Mouse (Mus musculus) hindbrain, embryonic 16.5 days (tissue): ENCODE results near the gene Cidec. TPM values are rescaled to one million over a fixed set of nuclear protein-coding genes. Genes with fewer than 3 reads are reported as not detected.

Experiments
- ATAC-seq: fragments of 200-750 bp; cut with Nextera tagmentation; 2 replicates; pipeline ENCODE4 v1.8.0; 2017; ENCODE audit warnings: moderate TSS enrichment, moderate library complexity
- H3K27ac ChIP-seq: fragments of 300-500 bp; sonication (generic); 2 replicates; pipeline ENCODE4 v1.5.1; 2014; ENCODE audit warnings: low read depth, mild to moderate bottlenecking, control low read depth, low read length, moderate library complexity
- H3K27me3 ChIP-seq: fragments of 300-500 bp; sonication (generic); replicated peaks from 2 replicates; pipeline ENCODE4 v1.6.1; 2014; ENCODE audit warnings: low read length; ENCODE audit not compliant: control insufficient read depth, insufficient read depth
- H3K36me3 ChIP-seq: fragments of 300-500 bp; sonication (generic); 2 replicates; pipeline ENCODE4 v1.6.1; 2014; ENCODE audit warnings: mild to moderate bottlenecking, low read length, moderate library complexity, mixed read lengths; ENCODE audit not compliant: control insufficient read depth, insufficient read depth
- H3K4me1 ChIP-seq: fragments of 300-500 bp; sonication (generic); 2 replicates; pipeline ENCODE4 v1.6.1; 2014; ENCODE audit warnings: low read depth, low read length; ENCODE audit not compliant: control insufficient read depth, insufficient read depth
- H3K4me2 ChIP-seq: fragments of 300-500 bp; sonication (generic); 2 replicates; pipeline ENCODE4 v1.6.1; 2014; ENCODE audit warnings: mild to moderate bottlenecking, low read length, control low read depth, moderate library complexity
- H3K4me3 ChIP-seq: fragments of 300-500 bp; sonication (generic); 2 replicates; pipeline ENCODE4 v1.5.1; 2014; ENCODE audit warnings: mild to moderate bottlenecking, low read length, control low read depth, moderate library complexity
- H3K9ac ChIP-seq: fragments of 300-500 bp; sonication (generic); 2 replicates; pipeline ENCODE4 v1.6.1; 2014; ENCODE audit warnings: low read depth, mild to moderate bottlenecking, control low read depth, low read length, moderate library complexity
- H3K9me3 ChIP-seq: fragments of 300-500 bp; sonication (generic); 2 replicates; pipeline ENCODE4 v1.6.1; 2014; ENCODE audit warnings: mild to moderate bottlenecking, low read length, moderate library complexity; ENCODE audit not compliant: control insufficient read depth
- WGBS: fragments of 180-500 bp; shearing (Covaris S2); extraction: QIAGEN DNeasy Blood & Tissue Kit; methylation state at CpG from one replicate; pipeline ENCODE4 v1.1.7; 2014; 5-methylcytosine and 5-hydroxymethylcytosine counted together
- polyA plus RNA-seq: library from polyadenylated mRNA; unstranded; fragments of >200 nt; fragmentation: Nextera tagmentation; extraction: Ambion mirVana; gene quantifications from 2 replicates; pipeline ENCODE4 v1.2.1, GENCODE M21; 2015

Gene Cidec
- 0.21 TPM in 1 of 2 replicates, not detected in the other for polyA plus RNA-seq

DNA sequence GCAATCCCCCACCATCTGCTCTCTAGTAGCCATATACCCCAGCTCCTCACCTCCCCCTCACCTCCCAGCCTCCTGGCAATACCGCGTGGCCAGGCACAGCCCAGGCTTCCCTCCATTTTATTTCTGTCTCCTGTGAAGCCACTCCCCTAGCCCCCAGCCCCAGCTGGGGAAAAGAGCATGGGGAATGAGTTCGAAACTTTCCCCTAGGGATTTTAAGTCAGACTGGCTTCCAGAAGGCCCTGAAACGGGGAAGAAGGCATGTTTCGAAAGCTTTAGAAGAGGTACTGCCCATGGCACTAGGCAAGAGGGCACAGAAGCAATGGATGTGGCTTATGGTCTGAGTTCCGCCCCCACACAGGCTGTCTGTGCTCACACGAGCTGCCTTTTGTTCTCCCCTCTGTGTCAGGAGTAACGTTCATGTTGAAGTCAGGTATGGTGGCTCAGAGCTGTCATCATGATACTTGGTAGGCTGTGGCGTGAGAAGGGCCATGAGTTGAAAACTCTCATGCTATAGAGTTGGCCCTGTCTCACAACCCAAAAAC is at the start of gene Cidec:
Cidec (minus strand) TSS at position 97 of the 542 bp plus-strand sequence.
- Histone ChIP-seq H3K27ac (no peak within 1 kb of the TSS), H3K4me3 (no peak within 1 kb of the TSS), H3K9me3 (no peaks in the 10 kb centered on the region), H3K36me3 (no peaks in the 10 kb centered on the region), H3K9ac (no peak within 1 kb of the TSS), H3K27me3 (no peaks in the 10 kb centered on the region), H3K4me1 (no peaks in the 10 kb centered on the region), H3K4me2 (no peak within 1 kb of the TSS)
- no peak for ATAC-seq
- WGBS: 77% methylated on average over 9 of the region's 9 CpGs

DNA sequence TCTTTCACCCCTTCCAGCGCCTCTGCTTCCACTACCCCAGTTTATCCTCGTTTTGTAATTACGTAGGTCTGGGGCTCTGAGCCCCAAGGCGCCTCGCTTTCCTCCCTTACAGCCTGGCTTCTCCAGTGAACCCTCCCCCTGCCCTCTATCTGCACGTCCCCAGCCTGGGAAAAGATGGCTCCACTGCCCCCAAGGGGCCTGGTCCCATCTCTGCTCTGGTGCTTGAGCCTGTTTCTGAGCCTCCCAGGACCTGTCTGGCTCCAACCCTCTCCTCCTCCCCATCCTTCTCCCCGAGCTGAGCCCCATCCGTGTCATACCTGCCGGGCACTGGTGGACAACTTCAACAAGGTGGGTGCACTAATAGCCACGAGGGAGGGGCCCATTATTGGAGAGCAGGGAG is 48.2 kb upstream of the Cidec start:
- 8% methylated on average over 10 of the region's 10 CpGs for WGBS
- ATAC-seq: peak; percentile 40
- Histone ChIP-seq H3K4me3 (peak overlapping the region; percentile 68), H3K4me1 (peaks cover 31% of the 10 kb centered on the region), H3K27ac (peak overlapping the region; percentile 93), H3K9ac (peak overlapping the region; percentile 77), H3K4me2 (peak overlapping the region; percentile 57), H3K9me3 (no peaks in the 10 kb centered on the region), H3K27me3 (no peaks in the 10 kb centered on the region), H3K36me3 (no peaks in the 10 kb centered on the region)

DNA sequence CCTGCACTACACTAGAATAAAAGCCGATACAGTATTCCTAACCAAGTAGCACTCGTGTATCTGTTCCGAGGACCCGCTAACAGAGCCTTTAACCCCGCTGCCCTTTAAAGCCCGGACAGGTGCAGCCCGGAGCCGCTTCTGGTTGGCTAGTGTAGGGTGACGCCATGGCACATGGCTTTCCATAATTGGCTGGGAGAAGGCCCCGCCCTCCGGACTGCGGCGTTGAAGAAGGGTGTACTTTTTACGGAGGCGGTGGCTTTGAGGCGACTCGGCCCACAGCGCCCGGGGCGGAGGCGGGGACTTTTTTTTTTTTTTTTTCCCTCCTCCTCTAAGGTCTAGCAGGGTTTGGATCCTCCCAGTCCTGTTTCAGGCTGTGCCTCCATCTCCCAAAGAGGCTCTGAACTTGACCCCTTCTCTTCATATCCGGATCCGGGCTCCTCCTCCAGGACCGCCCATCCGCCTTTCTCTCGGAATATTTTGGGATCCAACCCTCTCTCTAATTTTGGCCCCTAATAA is 47.6 kb upstream of the Cidec start, which contains the start of gene Creld1:
Creld1 (plus strand) TSS at position 198 of the 516 bp plus-strand sequence.
- 0% methylated on average over 25 of the region's 26 CpGs for WGBS
- peak within 1 kb of the TSS; percentile 93 for H3K27ac ChIP-seq
- H3K4me1 ChIP-seq: peaks cover 31% of the 10 kb centered on the region
- H3K9ac ChIP-seq: peak within 1 kb of the TSS; percentile 82
- peak within 1 kb of the TSS; percentile 57 for H3K4me2 ChIP-seq
- peak within 1 kb of the TSS; percentile 68 for H3K4me3 ChIP-seq
- H3K9me3 ChIP-seq: no peaks in the 10 kb centered on the region
- H3K27me3 ChIP-seq: no peaks in the 10 kb centered on the region
- no peaks in the 10 kb centered on the region for H3K36me3 ChIP-seq
- ATAC-seq: peak; percentile 96

- under 1% methylated on average over 56 of the region's 65 CpGs for whole genome bisulfite sequencing
- peak overlapping the region; percentile 68 for H3K4me3 ChIP-seq
- ATAC-seq: peak; percentile 66
- no peaks in the 10 kb centered on the region for H3K36me3 ChIP-seq
- peak overlapping the region; percentile 82 for H3K9ac ChIP-seq
- H3K4me2 ChIP-seq: peak overlapping the region; percentile 57
- peak overlapping the region; percentile 93 for H3K27ac ChIP-seq
- no peaks in the 10 kb centered on the region for H3K27me3 ChIP-seq
- no peaks in the 10 kb centered on the region for H3K9me3 ChIP-seq
- peaks cover 31% of the 10 kb centered on the region for H3K4me1 ChIP-seq
Observed at GRCm38 (mm10) chr6:113482477-113483099, 47.0 kb upstream of the Cidec start.

- Histone ChIP-seq H3K27ac (no peak overlapping the region), H3K4me2 (no peak overlapping the region), H3K9ac (no peak overlapping the region), H3K4me3 (no peak overlapping the region), H3K27me3 (no peaks in the 10 kb centered on the region), H3K4me1 (peaks cover 23% of the 10 kb centered on the region), H3K9me3 (no peaks in the 10 kb centered on the region), H3K36me3 (no peaks in the 10 kb centered on the region)
- WGBS: 68% methylated on average over 18 of the region's 18 CpGs
- no peak for ATAC-seq
Observed at GRCm38 (mm10) chr6:113480555-113481373, 45.2 kb upstream of the Cidec start.

DNA sequence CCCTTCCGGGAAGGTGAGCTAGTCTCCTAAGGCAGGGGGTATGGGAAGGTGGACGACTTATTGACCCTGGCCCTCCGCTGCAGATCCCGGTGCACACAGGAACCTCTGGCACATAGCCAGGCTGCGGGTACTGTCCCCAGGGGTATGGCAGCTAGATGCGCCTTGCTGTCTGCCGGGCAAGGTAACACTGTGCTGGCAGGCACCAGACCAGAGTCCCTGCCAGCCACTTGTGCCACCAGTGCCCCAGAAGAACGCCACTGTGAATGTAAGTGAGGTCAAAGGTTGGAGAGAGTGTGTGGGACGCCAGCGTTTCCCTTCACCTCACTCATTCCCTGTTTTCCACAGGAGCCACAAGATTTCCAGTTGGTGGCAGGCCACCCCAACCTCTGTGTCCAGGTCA is 43.3 kb upstream of the Cidec start:
- WGBS: 77% methylated on average over 10 of the region's 10 CpGs
- H3K27me3 ChIP-seq: no peaks in the 10 kb centered on the region
- ATAC-seq: no peak

GRCm38 (mm10) chr6:113477353-113477752 is 41.8 kb upstream of the Cidec start:
- no peak for ATAC-seq
- no peak overlapping the region for H3K9ac ChIP-seq
- H3K27ac ChIP-seq: no peak overlapping the region
- H3K4me1 ChIP-seq: peaks cover 2% of the 10 kb centered on the region
- WGBS: 41% methylated on average over 7 of the region's 7 CpGs
- no peak overlapping the region for H3K4me3 ChIP-seq
- no peaks in the 10 kb centered on the region for H3K9me3 ChIP-seq
- no peaks in the 10 kb centered on the region for H3K36me3 ChIP-seq
- no peaks in the 10 kb centered on the region for H3K27me3 ChIP-seq
- H3K4me2 ChIP-seq: no peak overlapping the region

More for the DNA sequence above, 43.3 kb upstream of the Cidec start:
- H3K27ac ChIP-seq: no peak overlapping the region
- H3K36me3 ChIP-seq: no peaks in the 10 kb centered on the region
- H3K4me1 ChIP-seq: peaks cover 4% of the 10 kb centered on the region
- no peaks in the 10 kb centered on the region for H3K9me3 ChIP-seq
- no peak overlapping the region for H3K4me2 ChIP-seq
- H3K9ac ChIP-seq: no peak overlapping the region
- H3K4me3 ChIP-seq: no peak overlapping the region

DNA sequence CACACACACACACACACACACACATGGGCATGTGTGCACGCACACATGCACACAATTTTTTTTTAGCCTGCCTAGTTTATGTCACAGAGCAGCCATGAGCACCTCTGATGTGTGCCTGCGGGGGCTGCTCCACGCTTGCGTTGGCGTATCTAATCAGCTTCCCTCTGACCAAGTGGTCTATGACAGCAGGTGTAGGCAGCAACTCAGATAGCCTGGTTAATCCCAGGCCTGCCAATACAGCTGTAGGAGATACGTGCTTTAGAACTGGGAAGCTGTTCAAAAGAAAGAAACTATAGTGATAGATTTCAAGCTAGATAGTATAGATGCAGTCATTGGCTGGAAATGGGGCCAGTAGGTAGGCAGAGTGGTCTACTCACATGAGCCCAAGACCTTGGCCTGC is 38.2 kb upstream of the Cidec start:
- ATAC-seq: no peak
- H3K27me3 ChIP-seq: peaks cover 16% of the 10 kb centered on the region
- H3K36me3 ChIP-seq: no peaks in the 10 kb centered on the region
- peaks cover 9% of the 10 kb centered on the region; the same call in 1 of the 2 replicates for H3K4me1 ChIP-seq
- no peak overlapping the region for H3K27ac ChIP-seq
- no peak overlapping the region for H3K4me2 ChIP-seq
- 82% methylated on average over 6 of the region's 6 CpGs for WGBS
- no peak overlapping the region for H3K9ac ChIP-seq
- H3K4me3 ChIP-seq: no peak overlapping the region
- no peaks in the 10 kb centered on the region for H3K9me3 ChIP-seq

GRCm38 (mm10) chr6:113473246-113473645 is 37.7 kb upstream of the Cidec start:
- no peak for ATAC-seq
- Histone ChIP-seq H3K9ac (no peak overlapping the region), H3K4me3 (no peak overlapping the region), H3K4me2 (no peak overlapping the region), H3K36me3 (no peaks in the 10 kb centered on the region), H3K4me1 (peaks cover 9% of the 10 kb centered on the region; the same call in 1 of the 2 replicates), H3K9me3 (no peaks in the 10 kb centered on the region), H3K27me3 (peaks cover 16% of the 10 kb centered on the region), H3K27ac (no peak overlapping the region)
- WGBS: 79% methylated on average over 2 of the region's 2 CpGs
